8 mouse cellular contexts compared by ENCODE assay signal in genomic region chr1:58562455-58562854, GRCm38 (mm10). TPM values are rescaled to one million over a fixed set of nuclear protein-coding genes. Genes with fewer than 3 reads are reported as not detected.
A peak's percentile ranks its signal among the peaks of the same experiment; 100 is the strongest.
DNase-seq lines count a peak whose midpoint lies in the region; ATAC-seq and TF ChIP-seq lines count a peak whose summit lies in the region.

No protein-coding gene starts in this region.

- H3K27ac ChIP-seq in gastrocnemius, adult 2 months, result no peak overlapping the region
- no peak overlapping the region for H3K27ac ChIP-seq in lung, embryonic 14.5 days (ENCODE audit: low read depth)

- 82% methylated on average over 1 of the region's 1 CpGs for WGBS in lung, embryonic 14.5 days

- no peak overlapping the region for H3K4me3 ChIP-seq in G1E (ENCODE audit: low read depth, low read length)
- no peak overlapping the region for H3K4me3 ChIP-seq in gastrocnemius, adult 2 months
- no peak overlapping the region for H3K4me3 ChIP-seq in lung, embryonic 14.5 days (ENCODE audit: low read depth, low read length)

- no peak overlapping the region for H3K4me2 ChIP-seq in lung, embryonic 14.5 days

- intact Hi-C loops in left cerebral cortex, postnatal 36 days (cut with DNase I), result no loop called here
- intact Hi-C loops in gastrocnemius, adult 2 months (cut with DNase I), result loop anchor here (2.0 to 5.0 kb wide), 2 partner anchors 115 to 184 kb away; no protein-coding TSS in a partner anchor

- no peak for ATAC-seq in G1E (ENCODE audit: extremely low read depth, insufficient number of reproducible peaks, low FRiP score, poor library complexity, severe bottlenecking)
- ATAC-seq in lung, embryonic 14.5 days (ENCODE audit: insufficient read depth), result no peak

- H3K9me3 ChIP-seq in G1E (replicated peaks), result no peaks in the 10 kb centered on the region
- H3K9me3 ChIP-seq in lung, embryonic 14.5 days (ENCODE audit: low read depth, low read length), result no peaks in the 10 kb centered on the region

- peaks cover 1% of the 10 kb centered on the region; the same call in 1 of the 2 replicates for H3K4me1 ChIP-seq in G1E (ENCODE audit: insufficient read depth, low read depth, low read length)
- no peaks in the 10 kb centered on the region for H3K4me1 ChIP-seq in lung, embryonic 14.5 days (ENCODE audit: insufficient read depth)

- H3K9ac ChIP-seq in lung, embryonic 14.5 days, result no peak overlapping the region

- DNase-seq in left cerebral cortex, adult 18-20 months (ENCODE audit: low spot score in 2 of 2), result peak; percentile 19 to 59
- no peak for DNase-seq in left cerebral cortex, postnatal 36 days (ENCODE audit: low spot score in 2 of 2)
- no peak for DNase-seq in G1E (ENCODE audit: low spot score)
- DNase-seq in adrenal gland, postnatal 36 days, result peak; percentile 43 to 64
- DNase-seq in gastrocnemius, adult 2 months, result peak; percentile 59
- peak; percentile 43 for DNase-seq in lung, embryonic 14.5 days
- DNase-seq in spleen, postnatal 4 days (ENCODE audit: low spot score in 2 of 2), result peak; percentile 51 to 74
- DNase-seq in urinary bladder, postnatal 4 days (ENCODE audit: low spot score in 2 of 2), result no peak

- H3K27me3 ChIP-seq in G1E (ENCODE audit: insufficient read depth, low read length), result no peaks in the 10 kb centered on the region
- H3K27me3 ChIP-seq in lung, embryonic 14.5 days (ENCODE audit: insufficient read depth, low read length), result no peaks in the 10 kb centered on the region

- peak; percentile 74 for TF ChIP-seq CTCF in G1E (IDR thresholded peaks at IDR 0.05; ENCODE audit: low read depth, low read length)
- peak; percentile 76 for TF ChIP-seq CTCF in gastrocnemius, adult 2 months (IDR thresholded peaks at IDR 0.05)
- TF ChIP-seq CTCF in lung, embryonic 14.5 days (IDR thresholded peaks at IDR 0.05; ENCODE audit: low read depth), result peak; percentile 58

- peaks cover 48% of the 10 kb centered on the region for H3K36me3 ChIP-seq in G1E (replicated peaks)
- no peaks in the 10 kb centered on the region for H3K36me3 ChIP-seq in lung, embryonic 14.5 days (ENCODE audit: insufficient read depth)

RNA-seq across cellular contexts. Expression of gene Fam126b, which starts 23.7 kb away (rescaled TPM):
- 100 to 1,000 TPM; 134 to 145 TPM for total RNA-seq in left cerebral cortex, adult 18-20 months (2021)
- total RNA-seq in left cerebral cortex, postnatal 36 days (2021), result 100 to 1,000 TPM; 130 to 160 TPM
- 28.3 and 34.5 TPM in 2 replicates for total RNA-seq in G1E (2014; fragmentation: Nextera tagmentation)
- total RNA-seq in G1E (2017), result 32.9 and 35.0 TPM in 2 replicates
- 7.1 and 10.3 TPM in 2 replicates for polyA plus RNA-seq in G1E (2012)
- 10 to 100 TPM; 40.5 to 50.6 TPM for total RNA-seq in adrenal gland, postnatal 36 days (2021)
- 10 to 100 TPM in 1 of 2 experiments, 1 to 10 TPM in 1; 7.8 to 14.2 TPM for total RNA-seq in gastrocnemius, adult 2 months (2021)
- polyA plus RNA-seq in lung, embryonic 14.5 days (2014; fragmentation: Nextera tagmentation; extraction: Ambion mirVana), result 7.2 and 8.8 TPM in 2 replicates

RNA-seq across cellular contexts. Expression of gene Ndufb3, which starts 23.7 kb away (rescaled TPM):
- total RNA-seq in left cerebral cortex, adult 18-20 months (2021), result 100 to 1,000 TPM; 119 to 124 TPM
- total RNA-seq in left cerebral cortex, postnatal 36 days (2021), result 100 to 1,000 TPM in 1 of 2 experiments, 10 to 100 TPM in 1; 91.6 to 107 TPM
- total RNA-seq in G1E (2014; fragmentation: Nextera tagmentation) (34.5 and 57.8 TPM in 2 replicates), G1E (2017) (168 and 172 TPM in 2 replicates)
- polyA plus RNA-seq in G1E (2012), result 5.8 and 7.5 TPM in 2 replicates
- total RNA-seq in adrenal gland, postnatal 36 days (2021), result 100 to 1,000 TPM; 144 to 149 TPM
- 100 to 1,000 TPM; 137 to 239 TPM for total RNA-seq in gastrocnemius, adult 2 months (2021)
- 159 and 176 TPM in 2 replicates for polyA plus RNA-seq in lung, embryonic 14.5 days (2014; fragmentation: Nextera tagmentation; extraction: Ambion mirVana)

RNA-seq across cellular contexts. Expression of gene Orc2, which starts 57.5 kb away (rescaled TPM):
- total RNA-seq in left cerebral cortex, adult 18-20 months (2021), result 10 to 100 TPM; 26.1 to 29.9 TPM
- total RNA-seq in left cerebral cortex, postnatal 36 days (2021), result 10 to 100 TPM; 29.6 to 32.4 TPM
- total RNA-seq in G1E (2014; fragmentation: Nextera tagmentation), result 99.0 and 116 TPM in 2 replicates
- 104 and 146 TPM in 2 replicates for total RNA-seq in G1E (2017)
- polyA plus RNA-seq in G1E (2012), result 29.2 and 30.0 TPM in 2 replicates
- 10 to 100 TPM; 23.9 to 24.3 TPM for total RNA-seq in adrenal gland, postnatal 36 days (2021)
- 10 to 100 TPM; 12.5 to 12.7 TPM for total RNA-seq in gastrocnemius, adult 2 months (2021)
- 38.0 and 40.8 TPM in 2 replicates for polyA plus RNA-seq in lung, embryonic 14.5 days (2014; fragmentation: Nextera tagmentation; extraction: Ambion mirVana)

Comparison
In these comparisons a context has a peak if more than half of its experiments do, and no peak if none do; other contexts are left out.
1. DNase-seq: peak in left cerebral cortex, adult 18-20 months (2 of 2), adrenal gland, postnatal 36 days (2 of 2), gastrocnemius, adult 2 months (single experiment), lung, embryonic 14.5 days (single experiment) and spleen, postnatal 4 days (2 of 2); none in left cerebral cortex, postnatal 36 days (0 of 2), G1E (single experiment) and urinary bladder, postnatal 4 days (0 of 2).
2. Peak in every context shown above with its lines, with median percentiles within 50 percentile points of each other: CTCF ChIP-seq.